Mouse (Mus musculus): ENCODE results near the gene Ncf1. TPM values are rescaled to one million over a fixed set of nuclear protein-coding genes. Genes with fewer than 3 reads are reported as not detected.

Ncf1 gene
- polyA plus RNA-seq, 1 experiment, result 7.6 TPM

DNA sequence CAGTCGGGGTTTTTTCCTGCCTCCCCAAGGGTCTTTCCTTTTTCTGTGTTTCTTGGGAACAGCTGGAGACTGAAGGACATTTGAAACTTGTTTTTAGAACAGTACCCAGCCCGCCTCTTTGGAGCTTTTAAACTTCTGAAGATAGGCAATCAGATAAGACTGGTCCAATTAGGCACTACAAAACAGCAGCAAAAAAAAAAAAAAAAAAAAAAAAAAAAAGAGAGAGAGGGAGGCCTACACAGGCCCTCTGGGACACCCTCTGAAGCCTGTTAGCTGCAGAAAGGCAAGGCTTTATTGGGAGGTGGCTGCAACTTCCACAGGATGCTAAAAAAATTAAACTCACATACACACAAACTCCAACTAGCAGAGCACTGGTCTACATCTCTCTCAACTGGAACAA, 36.5 kb upstream of the Ncf1 start:
- Histone ChIP-seq H3K4me1 (ENCODE audit: control insufficient read depth, insufficient read depth, low read length) (no peaks in the 10 kb centered on the region), H3K27ac (ENCODE audit: insufficient read depth, low read length) (no peak overlapping the region), H3K4me3 (ENCODE audit: insufficient read depth, low read length) (no peak overlapping the region)
- TF ChIP-seq POLR2A (IDR thresholded peaks at IDR 0.05; ENCODE audit: extremely low read depth, insufficient read depth, low read length) (no peak), CTCF (IDR thresholded peaks at IDR 0.05; ENCODE audit: extremely low read depth, insufficient read depth, low read length) (no peak)

DNA sequence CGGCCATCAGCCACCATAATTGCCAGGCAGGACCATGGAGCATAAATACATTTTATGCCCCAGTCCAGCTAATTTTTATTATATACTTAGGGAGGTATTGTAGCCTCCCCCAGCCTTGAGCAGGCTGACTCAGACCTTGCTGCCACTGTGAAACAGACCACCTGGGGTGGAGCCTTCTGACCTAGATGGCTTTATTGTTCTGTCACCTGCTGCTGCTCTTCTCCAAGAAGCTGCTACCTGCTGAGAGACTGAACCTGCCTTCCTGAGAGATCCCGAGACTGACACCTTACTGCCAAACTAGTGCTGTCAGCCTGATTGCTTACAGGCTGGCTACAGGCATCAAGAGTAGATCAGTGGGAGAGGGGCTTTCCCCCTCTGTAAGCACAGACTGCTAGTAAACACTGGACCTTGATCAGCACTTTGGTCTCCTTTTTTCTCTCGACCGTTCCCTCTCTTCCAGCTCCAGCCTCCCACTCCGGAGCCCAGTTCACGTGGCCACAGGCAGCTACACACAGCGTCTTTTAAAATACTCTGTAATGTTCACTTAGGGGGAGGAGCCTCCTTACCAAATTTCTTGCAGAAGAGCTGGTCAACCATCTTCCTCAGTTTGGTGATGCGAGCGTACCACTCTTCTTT, 30.7 kb upstream of the Ncf1 start:
- H3K27ac ChIP-seq (ENCODE audit: insufficient read depth, low read length), result no peak overlapping the region
- peaks cover 2% of the 10 kb centered on the region for H3K4me1 ChIP-seq (ENCODE audit: control insufficient read depth, insufficient read depth, low read length)
- no peak overlapping the region for H3K4me3 ChIP-seq (ENCODE audit: insufficient read depth, low read length)
- TF ChIP-seq POLR2A (IDR thresholded peaks at IDR 0.05; ENCODE audit: extremely low read depth, insufficient read depth, low read length) (no peak), CTCF (IDR thresholded peaks at IDR 0.05; ENCODE audit: extremely low read depth, insufficient read depth, low read length) (no peak)

DNA sequence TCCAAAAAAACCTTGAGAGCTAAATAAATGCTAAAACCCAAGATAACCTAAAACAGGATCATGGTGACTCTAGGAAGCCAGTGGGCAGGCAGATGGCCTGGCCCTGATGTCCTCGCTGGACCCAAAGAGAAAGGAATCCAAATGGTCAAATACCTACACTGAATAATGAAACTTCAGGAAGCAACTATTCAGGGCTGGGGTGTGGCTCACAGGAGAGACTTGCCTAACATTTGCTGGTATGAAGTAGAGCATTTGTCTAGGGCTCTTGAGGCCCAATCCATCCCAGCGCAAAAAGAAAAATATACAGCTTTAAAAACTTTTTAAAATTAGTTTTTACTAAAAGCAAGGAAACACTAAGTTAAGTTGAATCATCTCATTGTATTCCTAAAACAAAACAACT, 29.5 kb upstream of the Ncf1 start:
- Histone ChIP-seq H3K4me1 (ENCODE audit: control insufficient read depth, insufficient read depth, low read length) (peaks cover 2% of the 10 kb centered on the region), H3K27ac (ENCODE audit: insufficient read depth, low read length) (no peak overlapping the region), H3K4me3 (ENCODE audit: insufficient read depth, low read length) (no peak overlapping the region)
- TF ChIP-seq CTCF (IDR thresholded peaks at IDR 0.05; ENCODE audit: extremely low read depth, insufficient read depth, low read length) (no peak), POLR2A (IDR thresholded peaks at IDR 0.05; ENCODE audit: extremely low read depth, insufficient read depth, low read length) (no peak)

DNA sequence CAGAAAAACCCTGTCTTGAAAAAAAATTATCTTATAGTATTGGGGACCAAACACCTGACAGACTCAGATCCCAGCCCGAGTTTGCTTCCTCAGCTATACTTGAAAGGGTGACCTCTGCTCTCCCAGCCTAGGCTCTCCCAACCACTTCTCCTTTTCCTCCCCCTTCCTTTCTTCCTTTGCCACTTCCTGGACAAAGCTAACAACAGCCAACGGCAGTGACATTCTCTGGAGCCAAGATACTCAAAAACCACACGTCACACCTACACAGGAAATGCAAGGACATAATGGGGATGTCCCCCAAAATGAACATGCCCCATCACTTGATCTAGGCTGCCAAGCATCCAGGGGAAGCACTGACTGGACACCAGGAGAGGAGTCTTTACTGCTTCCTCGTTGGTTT, 29.0 kb upstream of the Ncf1 start:
- H3K27ac ChIP-seq (ENCODE audit: insufficient read depth, low read length), result no peak overlapping the region
- H3K4me3 ChIP-seq (ENCODE audit: insufficient read depth, low read length), result no peak overlapping the region
- TF ChIP-seq CTCF (IDR thresholded peaks at IDR 0.05; ENCODE audit: extremely low read depth, insufficient read depth, low read length) (no peak), POLR2A (IDR thresholded peaks at IDR 0.05; ENCODE audit: extremely low read depth, insufficient read depth, low read length) (no peak)
- H3K4me1 ChIP-seq (ENCODE audit: control insufficient read depth, insufficient read depth, low read length), result peaks cover 2% of the 10 kb centered on the region

DNA sequence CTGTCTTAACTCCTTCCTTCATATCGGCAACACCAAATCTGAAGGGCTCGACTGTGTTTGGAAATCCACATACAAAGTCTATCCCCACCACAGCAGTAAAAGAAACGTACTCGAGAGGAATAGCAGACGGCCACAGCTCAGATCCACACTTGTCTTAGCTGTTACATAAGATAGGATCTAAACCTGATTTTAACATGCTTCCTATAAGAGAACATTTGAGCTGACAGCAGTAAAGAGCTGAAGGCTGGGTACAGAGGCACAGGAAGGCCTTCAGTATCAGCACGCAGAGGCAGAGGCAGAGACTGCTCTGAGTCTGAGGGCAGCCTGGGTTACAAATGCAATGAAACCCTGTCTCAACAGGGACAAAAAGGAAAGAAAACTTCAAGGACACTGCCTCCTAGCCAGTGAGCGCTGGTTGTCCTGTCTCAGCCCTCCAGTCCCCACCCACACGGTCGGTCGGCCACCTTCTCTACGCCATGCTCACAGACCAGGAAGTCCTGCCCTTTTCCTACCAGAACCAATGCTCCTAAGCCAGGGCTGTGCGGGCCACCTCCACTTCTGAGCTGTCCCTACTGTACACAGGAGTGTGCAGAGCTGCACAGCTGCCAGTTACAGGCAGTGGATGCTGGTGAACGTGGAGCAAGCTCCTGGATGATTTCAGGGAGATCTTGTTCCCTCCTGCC, 28.1 kb upstream of the Ncf1 start:
- H3K4me1 ChIP-seq (ENCODE audit: control insufficient read depth, insufficient read depth, low read length), result peaks cover 2% of the 10 kb centered on the region
- TF ChIP-seq POLR2A (IDR thresholded peaks at IDR 0.05; ENCODE audit: extremely low read depth, insufficient read depth, low read length) (no peak), CTCF (IDR thresholded peaks at IDR 0.05; ENCODE audit: extremely low read depth, insufficient read depth, low read length) (no peak)
- peak overlapping the region; percentile 21 for H3K27ac ChIP-seq (ENCODE audit: insufficient read depth, low read length)
- H3K4me3 ChIP-seq (ENCODE audit: insufficient read depth, low read length), result no peak overlapping the region

DNA sequence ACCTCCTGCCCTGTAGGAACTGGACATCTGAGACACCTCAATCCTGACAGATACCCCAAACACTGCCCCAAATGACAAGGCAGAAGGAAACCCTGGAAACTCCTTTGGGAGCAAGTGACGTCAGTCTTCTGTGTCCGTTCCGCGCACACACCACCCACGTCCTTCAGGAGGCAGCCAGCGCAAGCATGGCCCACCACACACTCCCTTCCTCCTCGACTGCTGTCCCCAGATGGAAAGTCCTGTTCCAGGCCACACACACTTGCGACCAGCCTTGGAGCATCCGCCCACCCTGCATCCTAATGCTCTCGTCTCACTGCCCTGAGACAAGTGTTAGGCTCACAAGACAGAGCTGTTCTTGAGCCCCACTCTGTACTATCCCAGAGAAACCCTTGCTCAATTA, 25.9 kb upstream of the Ncf1 start:
- Histone ChIP-seq H3K27ac (ENCODE audit: insufficient read depth, low read length) (no peak overlapping the region), H3K4me1 (ENCODE audit: control insufficient read depth, insufficient read depth, low read length) (peaks cover 2% of the 10 kb centered on the region), H3K4me3 (ENCODE audit: insufficient read depth, low read length) (no peak overlapping the region)
- TF ChIP-seq CTCF (IDR thresholded peaks at IDR 0.05; ENCODE audit: extremely low read depth, insufficient read depth, low read length) (no peak), POLR2A (IDR thresholded peaks at IDR 0.05; ENCODE audit: extremely low read depth, insufficient read depth, low read length) (no peak)

DNA sequence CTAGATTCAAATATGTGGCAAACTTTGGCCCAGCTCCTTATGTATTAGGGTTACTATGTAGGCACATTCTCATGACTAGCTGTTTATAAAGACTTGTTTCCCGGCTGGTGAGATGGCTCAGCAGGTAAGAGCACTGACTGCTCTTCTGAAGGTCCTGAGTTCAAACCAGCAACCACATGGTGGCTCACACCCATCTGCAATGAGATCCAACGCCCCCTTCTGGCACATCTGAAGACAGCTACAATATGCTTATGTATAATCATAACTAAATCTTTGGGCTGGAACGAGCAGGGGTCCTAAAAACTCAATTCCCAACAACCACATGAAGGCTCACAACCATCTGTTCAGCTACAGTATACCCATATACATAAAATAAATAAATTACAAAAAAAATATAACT, 24.4 kb upstream of the Ncf1 start:
- Histone ChIP-seq H3K4me1 (ENCODE audit: control insufficient read depth, insufficient read depth, low read length) (peaks cover 3% of the 10 kb centered on the region), H3K27ac (ENCODE audit: insufficient read depth, low read length) (no peak overlapping the region), H3K4me3 (ENCODE audit: insufficient read depth, low read length) (no peak overlapping the region)
- 0 out of 2 replicates have a peak, but pooled peaks have one; percentile 9 for TF ChIP-seq CTCF (IDR thresholded peaks at IDR 0.05; ENCODE audit: extremely low read depth, insufficient read depth, low read length)
- TF ChIP-seq POLR2A (IDR thresholded peaks at IDR 0.05; ENCODE audit: extremely low read depth, insufficient read depth, low read length), result no peak

DNA sequence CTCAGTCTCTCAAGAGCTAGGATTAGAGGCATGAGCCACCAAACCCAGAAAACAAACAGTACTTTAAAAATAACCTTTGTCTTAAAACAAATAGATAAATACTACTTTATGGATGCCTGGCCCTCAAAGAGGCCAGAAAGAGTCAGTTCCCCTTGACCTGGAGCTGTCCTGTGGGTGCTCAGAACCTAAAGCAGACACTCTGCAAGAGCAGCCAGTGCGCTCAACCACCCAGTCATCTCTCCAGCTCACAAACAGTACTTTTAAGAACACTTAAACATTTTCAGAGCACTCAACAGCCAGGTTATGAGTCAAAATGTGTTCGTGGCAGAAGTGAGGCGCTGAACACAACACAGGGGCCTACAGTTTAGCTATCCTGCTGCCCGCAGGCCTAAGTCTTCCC, 21.7 kb upstream of the Ncf1 start:
- H3K27ac ChIP-seq (ENCODE audit: insufficient read depth, low read length), result no peak overlapping the region
- no peak overlapping the region for H3K4me3 ChIP-seq (ENCODE audit: insufficient read depth, low read length)
- TF ChIP-seq CTCF (IDR thresholded peaks at IDR 0.05; ENCODE audit: extremely low read depth, insufficient read depth, low read length) (no peak), POLR2A (IDR thresholded peaks at IDR 0.05; ENCODE audit: extremely low read depth, insufficient read depth, low read length) (no peak)
- peaks cover 1% of the 10 kb centered on the region; the same call in 1 of the 2 replicates for H3K4me1 ChIP-seq (ENCODE audit: control insufficient read depth, insufficient read depth, low read length)

DNA sequence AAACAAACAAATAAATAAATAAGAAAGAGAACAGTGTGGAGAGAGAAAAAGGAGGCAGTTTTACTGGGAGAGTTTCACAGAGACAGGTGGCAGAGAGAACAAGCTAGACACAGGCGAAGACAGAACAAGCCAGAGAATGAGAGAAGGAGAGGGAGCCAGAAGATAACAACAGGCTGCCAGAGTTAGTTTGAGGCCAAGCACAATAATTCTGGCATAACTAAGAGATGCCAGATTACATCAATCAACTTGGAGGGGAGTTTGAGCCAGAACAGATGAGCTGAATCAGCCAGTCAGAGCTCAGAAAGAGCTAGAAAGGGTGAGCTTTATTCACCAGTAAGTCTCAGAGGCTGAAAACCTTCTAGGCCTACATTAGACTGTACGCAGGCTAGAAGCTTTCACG, 21.2 kb upstream of the Ncf1 start:
- no peak for TF ChIP-seq CTCF (IDR thresholded peaks at IDR 0.05; ENCODE audit: extremely low read depth, insufficient read depth, low read length)
- TF ChIP-seq POLR2A (IDR thresholded peaks at IDR 0.05; ENCODE audit: extremely low read depth, insufficient read depth, low read length), result no peak
- H3K27ac ChIP-seq (ENCODE audit: insufficient read depth, low read length), result no peak overlapping the region
- no peak overlapping the region for H3K4me3 ChIP-seq (ENCODE audit: insufficient read depth, low read length)
- H3K4me1 ChIP-seq (ENCODE audit: control insufficient read depth, insufficient read depth, low read length), result peaks cover 1% of the 10 kb centered on the region; the same call in 1 of the 2 replicates

DNA sequence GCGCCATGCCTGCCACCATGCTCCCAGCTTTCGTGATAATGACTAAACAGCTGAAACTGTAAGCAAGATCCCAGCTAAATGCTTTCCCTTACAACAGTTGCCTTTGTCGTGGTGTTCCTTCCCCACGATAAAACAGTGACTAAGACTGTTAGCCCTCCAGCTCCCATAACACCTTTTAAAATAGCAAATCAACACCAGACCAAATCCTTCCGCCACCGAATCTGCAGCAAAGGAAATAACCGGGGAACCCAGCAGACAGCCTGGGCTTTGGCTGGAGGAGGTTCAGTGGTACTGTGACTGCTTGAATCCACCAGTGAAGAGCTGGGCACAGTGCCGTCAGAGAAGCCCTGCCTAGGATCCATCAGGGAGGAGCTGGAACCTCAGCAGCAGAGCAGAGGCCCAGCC, 19.8 kb upstream of the Ncf1 start:
- Histone ChIP-seq H3K4me3 (ENCODE audit: insufficient read depth, low read length) (no peak overlapping the region), H3K4me1 (ENCODE audit: control insufficient read depth, insufficient read depth, low read length) (peaks cover 1% of the 10 kb centered on the region; the same call in 1 of the 2 replicates), H3K27ac (ENCODE audit: insufficient read depth, low read length) (no peak overlapping the region)
- TF ChIP-seq CTCF (IDR thresholded peaks at IDR 0.05; ENCODE audit: extremely low read depth, insufficient read depth, low read length) (no peak), POLR2A (IDR thresholded peaks at IDR 0.05; ENCODE audit: extremely low read depth, insufficient read depth, low read length) (no peak)
